Mouse (Mus musculus): ENCODE measurements around the gene Ccl25. TPM values are rescaled to one million over a fixed set of nuclear protein-coding genes. Genes with fewer than 3 reads are reported as not detected.
A peak's percentile ranks its signal among the peaks of the same experiment; 100 is the strongest.
"Not testable (repeated sequence)": the region's sequence is repeated elsewhere in the genome, so short reads cannot be mapped to it uniquely, and the experiment has no call there.

The Ccl25 gene
- polyA plus RNA-seq, 1 experiment from 2014 or later: 22.8 TPM

DNA sequence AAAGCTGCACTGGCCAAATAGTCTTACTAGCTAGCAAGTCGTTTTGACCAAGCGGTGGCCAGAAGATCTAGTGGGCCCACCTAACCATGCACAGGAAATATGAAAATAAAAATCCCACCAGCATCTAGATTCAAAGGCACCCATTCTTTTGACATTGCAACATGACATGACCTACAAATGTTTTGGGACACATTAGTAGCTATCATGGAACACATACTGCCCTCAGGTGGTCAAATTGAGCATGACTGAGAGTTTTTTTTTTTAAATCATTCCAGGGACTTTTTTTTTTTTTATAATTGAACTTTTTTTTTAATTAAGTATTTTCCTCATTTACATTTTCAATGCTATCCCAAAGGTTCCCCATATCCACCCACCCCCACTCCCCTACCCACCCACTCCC lies 47.6 kb downstream of the Ccl25 start:
- peaks cover 6% of the 10 kb centered on the region; the same call in 1 of the 2 replicates for H3K9me3 ChIP-seq
- H3K4me1 ChIP-seq: no peaks in the 10 kb centered on the region
- no peaks in the 10 kb centered on the region for H3K36me3 ChIP-seq
- H3K27me3 ChIP-seq (replicated peaks): no peaks in the 10 kb centered on the region
- H3K4me3 ChIP-seq: no peak overlapping the region
- no peak for ATAC-seq (ENCODE audit: low FRiP score, low read depth)
- 78% methylated on average over 2 of the region's 2 CpGs for WGBS
- H3K27ac ChIP-seq: no peak overlapping the region
- no peak overlapping the region for H3K4me2 ChIP-seq (replicated peaks)
- no peak overlapping the region for H3K9ac ChIP-seq

DNA sequence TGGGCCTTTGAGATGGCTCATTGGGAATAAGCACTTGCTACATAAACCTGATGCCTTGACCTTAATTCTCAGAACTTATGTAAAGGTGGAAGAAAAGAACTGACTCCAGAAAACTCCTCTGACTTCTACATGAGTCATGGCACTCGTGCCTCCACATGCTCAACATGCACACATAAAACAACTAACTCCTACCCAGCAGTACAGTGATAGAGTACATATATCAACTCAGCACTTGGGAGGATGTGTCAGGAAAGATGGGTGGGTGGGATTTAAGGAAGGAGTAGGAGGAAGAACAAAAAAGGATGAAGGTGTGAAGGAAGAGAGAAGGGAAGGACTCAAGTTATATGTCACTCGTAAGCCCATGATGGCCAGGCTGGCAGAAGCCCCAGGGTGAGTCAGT lies 76.4 kb downstream of the Ccl25 start:
- Histone ChIP-seq H3K4me3 (no peak overlapping the region), H3K9ac (no peak overlapping the region), H3K9me3 (no peaks in the 10 kb centered on the region), H3K27ac (no peak overlapping the region), H3K27me3 (replicated peaks) (no peaks in the 10 kb centered on the region), H3K36me3 (no peaks in the 10 kb centered on the region), H3K4me2 (replicated peaks) (no peak overlapping the region), H3K4me1 (no peaks in the 10 kb centered on the region)
- WGBS: 92% methylated on average over 2 of the region's 2 CpGs
- no peak for ATAC-seq (ENCODE audit: low FRiP score, low read depth)

- Histone ChIP-seq H3K9ac (0 out of 2 replicates have a peak overlapping the region, but pooled peaks have one; percentile 33), H3K36me3 (no peaks in the 10 kb centered on the region)
Observed at GRCm38 (mm10) chr8:4403960-4404879, 79.2 kb downstream of the Ccl25 start.

GRCm38 (mm10) chr8:4404880-4405261 lies 79.9 kb downstream of the Ccl25 start:
- H3K36me3 ChIP-seq: no peaks in the 10 kb centered on the region
- H3K4me3 ChIP-seq: peak overlapping the region; percentile 21
- peak overlapping the region; percentile 54 for H3K4me2 ChIP-seq (replicated peaks)
- H3K9me3 ChIP-seq: no peaks in the 10 kb centered on the region
- H3K27ac ChIP-seq: no peak overlapping the region
- H3K9ac ChIP-seq: 0 out of 2 replicates have a peak overlapping the region, but pooled peaks have one; percentile 33
- peak; percentile 30; the same call in 1 of the 2 replicates for ATAC-seq (ENCODE audit: low FRiP score, low read depth)
- no peaks in the 10 kb centered on the region for H3K4me1 ChIP-seq
- WGBS: 15% methylated on average over 16 of the region's 16 CpGs
- no peaks in the 10 kb centered on the region for H3K27me3 ChIP-seq (replicated peaks)

More at GRCm38 (mm10) chr8:4403960-4404879, 79.2 kb downstream of the Ccl25 start:
- H3K4me3 ChIP-seq: peak overlapping the region; percentile 21
- no peaks in the 10 kb centered on the region for H3K4me1 ChIP-seq
- 60% methylated on average over 19 of the region's 19 CpGs for WGBS
- no peak overlapping the region for H3K27ac ChIP-seq
- no peaks in the 10 kb centered on the region for H3K27me3 ChIP-seq (replicated peaks)
- peak; percentile 14; the same call in 1 of the 2 replicates for ATAC-seq (ENCODE audit: low FRiP score, low read depth)
- peak overlapping the region; percentile 54 for H3K4me2 ChIP-seq (replicated peaks)
- H3K9me3 ChIP-seq: no peaks in the 10 kb centered on the region

DNA sequence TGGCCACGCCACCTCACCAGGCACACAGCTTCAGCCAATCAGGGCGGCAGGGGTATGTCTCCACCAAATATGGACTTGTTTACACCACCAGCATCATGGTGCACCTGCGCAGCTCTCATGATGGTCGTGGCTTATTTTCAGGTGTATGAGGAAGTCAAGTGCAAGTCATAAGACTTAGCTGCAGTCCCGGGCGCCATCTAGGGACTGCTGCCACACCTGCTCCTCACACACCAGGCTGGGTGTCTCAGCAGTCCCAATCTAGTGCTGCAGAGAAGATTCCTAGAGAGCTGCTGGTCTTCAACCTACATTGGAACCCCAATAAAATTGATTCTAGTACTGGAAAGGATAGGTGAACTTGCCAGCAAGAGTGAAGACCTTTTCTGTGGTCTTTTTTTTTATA lies 83.4 kb downstream of the Ccl25 start:
- H3K9ac ChIP-seq; H3K27me3 ChIP-seq (replicated peaks); H3K9me3 ChIP-seq; H3K27ac ChIP-seq; ATAC-seq (ENCODE audit: low FRiP score, low read depth); H3K36me3 ChIP-seq; H3K4me1 ChIP-seq; H3K4me3 ChIP-seq; H3K4me2 ChIP-seq (replicated peaks): not testable (repeated sequence)
- 72% methylated on average over 6 of the region's 6 CpGs for WGBS

Other genes with a start within 250 kb of the Ccl25 start
- not detected in 2 replicates for gene Cd209f, start 219.4 kb upstream of the Ccl25 start, polyA plus RNA-seq (2016; fragmentation: Nextera tagmentation; extraction: Ambion mirVana)
- not detected in 2 replicates for gene Cd209g, start 191.1 kb upstream of the Ccl25 start, polyA plus RNA-seq (2016; fragmentation: Nextera tagmentation; extraction: Ambion mirVana)
- gene Evi5l, start 158.6 kb upstream of the Ccl25 start, polyA plus RNA-seq (2016; fragmentation: Nextera tagmentation; extraction: Ambion mirVana): 72.1 and 74.7 TPM in 2 replicates
- 40.7 and 41.6 TPM in 2 replicates for gene Prr36, start 107.8 kb upstream of the Ccl25 start, polyA plus RNA-seq (2016; fragmentation: Nextera tagmentation; extraction: Ambion mirVana)
- gene Lrrc8e, start 98.4 kb upstream of the Ccl25 start, polyA plus RNA-seq (2016; fragmentation: Nextera tagmentation; extraction: Ambion mirVana): 0.05 and 0.08 TPM in 2 replicates
- 43.4 and 50.9 TPM in 2 replicates for gene Map2k7, start 86.5 kb upstream of the Ccl25 start, polyA plus RNA-seq (2016; fragmentation: Nextera tagmentation; extraction: Ambion mirVana)
- 1.2 and 1.5 TPM in 2 replicates for gene Gm49320, start 86.3 kb upstream of the Ccl25 start, polyA plus RNA-seq (2016; fragmentation: Nextera tagmentation; extraction: Ambion mirVana)
- 5.4 and 8.1 TPM in 2 replicates for gene Tgfbr3l, start 77.0 kb upstream of the Ccl25 start, polyA plus RNA-seq (2016; fragmentation: Nextera tagmentation; extraction: Ambion mirVana)
- gene Snapc2, start 72.1 kb upstream of the Ccl25 start, polyA plus RNA-seq (2016; fragmentation: Nextera tagmentation; extraction: Ambion mirVana): 60.6 and 63.2 TPM in 2 replicates
- 209 and 218 TPM in 2 replicates for gene Ctxn1, start 65.9 kb upstream of the Ccl25 start, polyA plus RNA-seq (2016; fragmentation: Nextera tagmentation; extraction: Ambion mirVana)
- 44.9 and 53.2 TPM in 2 replicates for gene Timm44, start 49.3 kb upstream of the Ccl25 start, polyA plus RNA-seq (2016; fragmentation: Nextera tagmentation; extraction: Ambion mirVana)
- gene Elavl1, start 203 bp downstream of the Ccl25 start, polyA plus RNA-seq (2016; fragmentation: Nextera tagmentation; extraction: Ambion mirVana): 222 and 233 TPM in 2 replicates
- 20.4 and 24.3 TPM in 2 replicates for gene Cers4, start 167.8 kb downstream of the Ccl25 start, polyA plus RNA-seq (2016; fragmentation: Nextera tagmentation; extraction: Ambion mirVana)